19 mouse cellular contexts compared by ENCODE assay signal in the genomic region with DNA sequence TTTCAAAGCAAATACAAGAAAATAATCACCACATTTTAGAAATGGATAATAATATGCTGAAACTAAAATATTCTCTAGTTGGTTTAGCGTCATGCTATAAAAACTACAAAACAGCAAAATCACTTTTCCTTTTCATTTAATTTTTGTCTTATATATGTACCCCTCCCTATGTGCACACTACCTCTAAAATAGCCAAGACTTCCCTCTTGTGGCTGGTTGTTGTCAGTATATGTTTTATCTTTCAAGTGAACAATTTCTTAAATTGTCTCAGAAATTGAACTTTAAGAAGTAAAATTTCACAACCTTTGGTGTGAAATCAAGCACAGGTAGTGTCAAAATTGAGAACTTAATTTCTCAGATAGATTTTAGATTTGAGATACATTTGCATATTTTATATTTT.
DNase-seq lines count a peak whose midpoint lies in the region; ATAC-seq and TF ChIP-seq lines count a peak whose summit lies in the region.
"Had no signal": no experiment of that assay in that cellular context is flagged by ENCODE, and none has a peak within 500 bp of the region (broad histone marks: within the 10 kb centered on the region; RNA-seq: fewer than 3 reads in every experiment).

No protein-coding gene starts in this region.

- 97% methylated on average over 1 of the region's 1 CpGs for WGBS in forebrain, embryonic 12.5 days
- 87% methylated on average over 1 of the region's 1 CpGs for WGBS in forebrain, embryonic 15.5 days
- WGBS in hindbrain, postnatal 0 days = 81% methylated on average over 1 of the region's 1 CpGs
- 92% methylated on average over 1 of the region's 1 CpGs for WGBS in hindbrain, embryonic 12.5 days
- WGBS in midbrain, postnatal 0 days = 89% methylated on average over 1 of the region's 1 CpGs
- 93% methylated on average over 1 of the region's 1 CpGs for WGBS in midbrain, embryonic 10.5 days
- WGBS in stomach, postnatal 0 days = 95% methylated on average over 1 of the region's 1 CpGs

- H3K27me3 ChIP-seq in forebrain, embryonic 12.5 days = no peaks in the 10 kb centered on the region
- no peaks in the 10 kb centered on the region for H3K27me3 ChIP-seq in forebrain, embryonic 15.5 days
- no peaks in the 10 kb centered on the region for H3K27me3 ChIP-seq in hindbrain, postnatal 0 days (ENCODE audit: insufficient read depth, low read length)
- no peaks in the 10 kb centered on the region for H3K27me3 ChIP-seq in hindbrain, embryonic 12.5 days
- H3K27me3 ChIP-seq in midbrain, postnatal 0 days (ENCODE audit: insufficient read depth, low read length) = no peaks in the 10 kb centered on the region
- H3K27me3 ChIP-seq in midbrain, embryonic 10.5 days (ENCODE audit: low read depth, poor library complexity, severe bottlenecking) = no peaks in the 10 kb centered on the region
- no peaks in the 10 kb centered on the region for H3K27me3 ChIP-seq in stomach, postnatal 0 days (ENCODE audit: control insufficient read depth, insufficient read depth, low read length)
- H3K27me3 ChIP-seq: embryonic facial prominence, embryonic 12.5 days; heart, embryonic 15.5 days; limb, embryonic 15.5 days; midbrain, embryonic 13.5 days had no signal

- peak; percentile 36 for DNase-seq in hindbrain, postnatal 0 days (ENCODE audit: low spot score)
- peak; percentile 26 for DNase-seq in midbrain, postnatal 0 days (ENCODE audit: low spot score)
- no peak for DNase-seq in midbrain, embryonic 10.5 days (ENCODE audit: low spot score)
- DNase-seq in stomach, postnatal 0 days (ENCODE audit: low spot score) = no peak
- no peak for DNase-seq in kidney, postnatal 25 days
- DNase-seq: cerebellum, postnatal 14 days; kidney, postnatal 10 days; layer of hippocampus, adult 9-11 months; lung, postnatal 4 days; right cerebral cortex, adult 18-20 months had no signal

- no peak overlapping the region for H3K4me3 ChIP-seq in forebrain, embryonic 12.5 days (replicated peaks)
- no peak overlapping the region for H3K4me3 ChIP-seq in forebrain, embryonic 15.5 days
- no peak overlapping the region for H3K4me3 ChIP-seq in hindbrain, postnatal 0 days (ENCODE audit: low read length)
- H3K4me3 ChIP-seq in hindbrain, embryonic 12.5 days = no peak overlapping the region
- no peak overlapping the region for H3K4me3 ChIP-seq in midbrain, postnatal 0 days (ENCODE audit: low read depth, low read length)
- H3K4me3 ChIP-seq in midbrain, embryonic 10.5 days = no peak overlapping the region
- no peak overlapping the region for H3K4me3 ChIP-seq in stomach, postnatal 0 days (ENCODE audit: low read depth, low read length)
- H3K4me3 ChIP-seq: embryonic facial prominence, embryonic 12.5 days; heart, embryonic 15.5 days; hindbrain, embryonic 10.5 days; limb, embryonic 15.5 days; midbrain, embryonic 13.5 days had no signal

- no peak overlapping the region for H3K4me2 ChIP-seq in forebrain, embryonic 12.5 days
- H3K4me2 ChIP-seq in forebrain, embryonic 15.5 days (replicated peaks) = no peak overlapping the region
- no peak overlapping the region for H3K4me2 ChIP-seq in hindbrain, postnatal 0 days (ENCODE audit: low read depth, low read length)
- no peak overlapping the region for H3K4me2 ChIP-seq in hindbrain, embryonic 12.5 days (replicated peaks)
- no peak overlapping the region for H3K4me2 ChIP-seq in midbrain, postnatal 0 days (ENCODE audit: low read depth, low read length, poor library complexity, severe bottlenecking)
- H3K4me2 ChIP-seq in stomach, postnatal 0 days (replicated peaks; ENCODE audit: low read depth) = no peak overlapping the region
- H3K4me2 ChIP-seq: embryonic facial prominence, embryonic 12.5 days; heart, embryonic 15.5 days; limb, embryonic 15.5 days; midbrain, embryonic 13.5 days had no signal

- no peaks in the 10 kb centered on the region for H3K4me1 ChIP-seq in forebrain, embryonic 12.5 days
- no peaks in the 10 kb centered on the region for H3K4me1 ChIP-seq in forebrain, embryonic 15.5 days
- H3K4me1 ChIP-seq in hindbrain, postnatal 0 days (ENCODE audit: insufficient read depth, low read length) = no peaks in the 10 kb centered on the region
- H3K4me1 ChIP-seq in hindbrain, embryonic 12.5 days = no peaks in the 10 kb centered on the region
- no peaks in the 10 kb centered on the region for H3K4me1 ChIP-seq in midbrain, postnatal 0 days (ENCODE audit: insufficient read depth, low read length)
- H3K4me1 ChIP-seq in midbrain, embryonic 10.5 days = no peaks in the 10 kb centered on the region
- no peaks in the 10 kb centered on the region for H3K4me1 ChIP-seq in stomach, postnatal 0 days (replicated peaks; ENCODE audit: control insufficient read depth, insufficient read depth)
- H3K4me1 ChIP-seq: embryonic facial prominence, embryonic 12.5 days; heart, embryonic 15.5 days; hindbrain, embryonic 10.5 days; limb, embryonic 15.5 days; midbrain, embryonic 13.5 days had no signal

- peak; percentile 51 for TF ChIP-seq CTCF in hindbrain, postnatal 0 days (IDR thresholded peaks at IDR 0.05; ENCODE audit: low read depth)
- peak; percentile 70 for TF ChIP-seq CTCF in midbrain, postnatal 0 days (IDR thresholded peaks at IDR 0.05)
- TF ChIP-seq CTCF in stomach, postnatal 0 days (IDR thresholded peaks at IDR 0.05; ENCODE audit: low read depth) = peak; percentile 43

- ATAC-seq in forebrain, embryonic 12.5 days (ENCODE audit: low FRiP score) = 0 out of 2 replicates have a peak, but pooled peaks have one; percentile 23
- no peak for ATAC-seq in forebrain, embryonic 15.5 days (replicated peaks)
- no peak for ATAC-seq in hindbrain, postnatal 0 days
- ATAC-seq in hindbrain, embryonic 12.5 days (ENCODE audit: low FRiP score) = no peak
- no peak for ATAC-seq in midbrain, postnatal 0 days (ENCODE audit: low FRiP score)
- no peak for ATAC-seq in stomach, postnatal 0 days (ENCODE audit: low FRiP score, low TSS enrichment)
- ATAC-seq: intestine, embryonic 16.5 days; midbrain, embryonic 13.5 days had no signal

- H3K27ac ChIP-seq in forebrain, embryonic 12.5 days = no peak overlapping the region
- H3K27ac ChIP-seq in forebrain, embryonic 15.5 days (replicated peaks) = no peak overlapping the region
- no peak overlapping the region for H3K27ac ChIP-seq in hindbrain, postnatal 0 days
- H3K27ac ChIP-seq in hindbrain, embryonic 12.5 days = no peak overlapping the region
- no peak overlapping the region for H3K27ac ChIP-seq in midbrain, postnatal 0 days (ENCODE audit: low read depth, low read length)
- H3K27ac ChIP-seq in midbrain, embryonic 10.5 days (replicated peaks) = no peak overlapping the region
- no peak overlapping the region for H3K27ac ChIP-seq in stomach, postnatal 0 days (replicated peaks)
- H3K27ac ChIP-seq: embryonic facial prominence, embryonic 12.5 days; heart, embryonic 15.5 days; hindbrain, embryonic 10.5 days; limb, embryonic 15.5 days; midbrain, embryonic 13.5 days had no signal

- H3K9me3 ChIP-seq in forebrain, embryonic 12.5 days = no peaks in the 10 kb centered on the region
- no peaks in the 10 kb centered on the region for H3K9me3 ChIP-seq in forebrain, embryonic 15.5 days
- no peaks in the 10 kb centered on the region for H3K9me3 ChIP-seq in hindbrain, postnatal 0 days (ENCODE audit: low read length)
- no peaks in the 10 kb centered on the region for H3K9me3 ChIP-seq in hindbrain, embryonic 12.5 days (replicated peaks)
- H3K9me3 ChIP-seq in midbrain, postnatal 0 days (ENCODE audit: low read length) = no peaks in the 10 kb centered on the region
- H3K9me3 ChIP-seq in midbrain, embryonic 10.5 days (replicated peaks) = no peaks in the 10 kb centered on the region
- H3K9me3 ChIP-seq in stomach, postnatal 0 days (ENCODE audit: control insufficient read depth, low read length) = no peaks in the 10 kb centered on the region
- H3K9me3 ChIP-seq: embryonic facial prominence, embryonic 12.5 days; heart, embryonic 15.5 days; hindbrain, embryonic 10.5 days; limb, embryonic 15.5 days; midbrain, embryonic 13.5 days had no signal

- TF ChIP-seq EP300 in stomach, postnatal 0 days (optimal IDR thresholded peaks at IDR 0.05) = no peak

- H3K36me3 ChIP-seq in forebrain, embryonic 12.5 days (replicated peaks) = no peaks in the 10 kb centered on the region
- no peaks in the 10 kb centered on the region for H3K36me3 ChIP-seq in forebrain, embryonic 15.5 days
- H3K36me3 ChIP-seq in hindbrain, postnatal 0 days (ENCODE audit: insufficient read depth, low read length) = no peaks in the 10 kb centered on the region
- no peaks in the 10 kb centered on the region for H3K36me3 ChIP-seq in hindbrain, embryonic 12.5 days
- no peaks in the 10 kb centered on the region for H3K36me3 ChIP-seq in midbrain, postnatal 0 days (ENCODE audit: insufficient read depth, low read length)
- H3K36me3 ChIP-seq in midbrain, embryonic 10.5 days = no peaks in the 10 kb centered on the region
- no peaks in the 10 kb centered on the region for H3K36me3 ChIP-seq in stomach, postnatal 0 days (ENCODE audit: control insufficient read depth, insufficient read depth, low read length)
- H3K36me3 ChIP-seq: embryonic facial prominence, embryonic 12.5 days; heart, embryonic 15.5 days; hindbrain, embryonic 10.5 days; limb, embryonic 15.5 days; midbrain, embryonic 13.5 days had no signal

- H3K9ac ChIP-seq in forebrain, embryonic 12.5 days = no peak overlapping the region
- H3K9ac ChIP-seq in forebrain, embryonic 15.5 days (replicated peaks) = no peak overlapping the region
- no peak overlapping the region for H3K9ac ChIP-seq in hindbrain, postnatal 0 days (replicated peaks; ENCODE audit: low read length)
- H3K9ac ChIP-seq in hindbrain, embryonic 12.5 days = no peak overlapping the region
- no peak overlapping the region for H3K9ac ChIP-seq in midbrain, postnatal 0 days (replicated peaks; ENCODE audit: low read length, poor library complexity, severe bottlenecking)
- H3K9ac ChIP-seq in stomach, postnatal 0 days (ENCODE audit: low read length) = no peak overlapping the region
- H3K9ac ChIP-seq: embryonic facial prominence, embryonic 12.5 days; heart, embryonic 15.5 days; limb, embryonic 15.5 days; midbrain, embryonic 13.5 days had no signal

Comparison
In these comparisons a context has a peak if more than half of its experiments do, and no peak if none do; other contexts are left out.
1. DNase-seq: peak in hindbrain, postnatal 0 days (single experiment) and midbrain, postnatal 0 days (single experiment); none in midbrain, embryonic 10.5 days (single experiment), stomach, postnatal 0 days (single experiment) and kidney, postnatal 25 days (0 of 2).
2. Peak in every context shown above with its lines, with median percentiles within 50 percentile points of each other: CTCF ChIP-seq.